Mouse (Mus musculus) gastrocnemius, postnatal 36 days (tissue): Measurements from ENCODE around the gene Sorbs2. TPM values are rescaled to one million over a fixed set of nuclear protein-coding genes. Genes with fewer than 3 reads are reported as not detected.

Source experiments
- DNase-seq, 2 experiments: peaks; one replicate each; pipeline ENCODE4 v3.0.0; 2022
- intact Hi-C: fragments of 180-260 bp; cut with DNase I; formaldehyde crosslinking; loops from one replicate; pipeline ENCODE4 v1.15.1; 2025
- total RNA-seq, 2 experiments: library from RNA; stranded (reverse); gene quantifications; 2 replicates each; pipeline ENCODE4 v1.2.3; 2021

Sorbs2 gene
- total RNA-seq, 2 experiments from 2014 or later: 23.2 to 37.8 TPM

GRCm38 (mm10) chr8:45614610-45615009 is 107.0 kb downstream of the Sorbs2 start:
- intact Hi-C loops: no loop called here
- no peak for DNase-seq

GRCm38 (mm10) chr8:45615050-45615449 is 107.5 kb downstream of the Sorbs2 start:
- DNase-seq: no peak
- intact Hi-C loops: no loop called here

DNA sequence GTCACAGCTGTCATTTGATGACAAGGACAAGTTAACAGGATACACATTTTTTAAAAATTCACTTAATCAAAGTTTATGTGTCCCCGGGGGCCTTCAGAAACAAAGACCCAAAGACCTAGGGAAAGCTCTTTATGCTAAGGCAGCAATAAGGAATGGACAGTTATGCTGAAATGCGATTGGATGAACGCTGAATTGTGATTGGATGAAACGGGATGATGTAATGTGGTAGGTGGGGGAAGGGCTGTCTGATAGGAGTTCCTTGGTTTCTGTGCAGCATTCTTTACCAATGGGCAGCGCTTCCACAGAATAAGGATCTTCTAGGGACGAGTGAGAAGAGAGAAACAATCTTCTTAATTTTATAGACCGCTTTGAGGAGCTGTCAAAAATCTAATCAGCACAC is 108.0 kb downstream of the Sorbs2 start:
- no peak for DNase-seq
- intact Hi-C loops: no loop called here

- intact Hi-C loops: no loop called here
- no peak for DNase-seq
Observed at GRCm38 (mm10) chr8:45621576-45622178, 114.1 kb downstream of the Sorbs2 start.

GRCm38 (mm10) chr8:45626406-45626805 is 118.8 kb downstream of the Sorbs2 start:
- DNase-seq: no peak
- intact Hi-C loops: no loop called here

GRCm38 (mm10) chr8:45627246-45628241 is 120.0 kb downstream of the Sorbs2 start:
- intact Hi-C loops: no loop called here
- DNase-seq: no peak

DNA sequence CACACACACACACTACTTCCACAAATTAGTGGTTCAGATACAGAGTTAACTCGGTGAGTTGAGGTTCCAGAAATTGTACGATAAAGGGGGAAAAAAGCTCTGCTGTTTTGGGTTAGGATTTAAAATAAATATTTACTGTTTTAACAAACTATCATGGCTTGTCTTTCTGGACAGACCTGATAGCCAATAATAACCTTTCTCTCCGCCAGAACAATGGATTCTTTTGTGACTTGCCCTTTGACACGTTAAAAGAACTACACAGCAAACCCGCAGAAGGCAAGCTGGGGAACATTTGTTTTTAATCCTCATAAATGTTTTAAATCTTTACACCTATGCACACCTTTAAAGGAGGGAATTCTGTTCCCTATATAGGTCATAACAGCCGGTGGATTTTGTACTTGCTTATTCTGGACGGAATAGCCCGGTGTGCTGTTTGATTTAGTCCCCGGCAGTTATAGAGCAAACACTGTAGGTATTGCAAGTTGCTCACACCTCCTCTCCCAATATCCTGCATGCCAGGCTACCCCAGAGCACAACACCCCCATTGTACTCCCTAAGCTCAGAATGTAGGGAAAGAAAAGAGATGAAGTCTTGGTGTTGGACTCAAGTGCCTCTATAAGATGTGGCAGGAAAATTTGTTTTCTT is 121.0 kb downstream of the Sorbs2 start:
- intact Hi-C loops: no loop called here
- no peak for DNase-seq

DNA sequence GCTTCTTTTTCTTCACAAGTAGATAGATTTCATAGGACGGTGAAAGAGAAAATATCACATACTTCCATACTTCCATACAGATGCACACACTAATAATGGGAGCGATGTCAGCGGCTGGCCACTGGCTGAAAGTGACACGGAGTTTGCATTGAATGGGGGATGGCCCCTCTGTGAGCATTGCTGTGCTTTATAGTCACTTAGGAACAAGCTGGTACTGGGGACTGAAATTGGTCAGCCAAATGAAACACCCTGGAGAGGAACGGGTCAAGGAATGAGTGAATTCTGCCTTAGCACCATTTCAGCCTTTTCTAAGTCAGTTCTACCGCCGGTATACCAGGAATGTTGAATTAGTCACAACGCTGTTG is 121.5 kb downstream of the Sorbs2 start:
- DNase-seq: no peak
- intact Hi-C loops: no loop called here

DNA sequence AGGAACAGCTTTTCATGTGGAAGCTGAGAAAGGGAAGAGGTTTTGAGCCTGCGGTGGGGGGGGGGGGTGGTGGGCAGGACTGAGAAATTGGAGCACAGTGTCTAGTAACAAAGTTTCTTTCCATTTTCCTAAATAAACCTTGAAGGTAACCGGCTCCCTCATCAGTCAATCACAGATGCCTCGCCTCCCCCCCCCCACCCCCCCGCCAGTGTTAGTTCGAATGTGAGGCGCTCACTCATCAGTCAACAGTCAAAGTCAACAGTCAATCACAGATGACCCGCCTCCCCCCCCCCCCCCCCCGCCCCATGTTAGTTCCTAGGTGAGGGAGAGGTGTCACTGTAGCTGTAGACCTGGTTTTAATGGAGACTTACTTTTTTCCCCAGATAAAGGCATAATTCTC is 123.4 kb downstream of the Sorbs2 start:
- no peak for DNase-seq
- intact Hi-C loops: no loop called here

DNA sequence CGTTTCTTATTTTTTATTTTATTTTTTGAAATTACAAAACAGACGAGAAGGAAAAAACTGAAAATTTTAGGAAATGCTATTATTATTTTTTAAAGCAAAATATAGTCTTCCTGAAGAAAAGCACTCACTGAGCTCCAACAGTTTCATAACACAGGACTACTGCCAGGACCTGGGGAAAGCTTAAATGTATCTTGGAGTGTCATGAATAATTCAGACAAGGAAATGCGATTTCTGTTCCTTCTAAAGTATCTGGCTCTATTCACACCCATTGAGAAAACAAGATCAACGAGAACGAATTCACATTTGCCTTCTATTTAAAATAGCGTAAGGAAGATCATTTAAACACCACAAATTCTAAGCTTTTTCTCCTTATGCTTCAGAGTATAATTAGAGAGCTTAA is 127.6 kb downstream of the Sorbs2 start:
- intact Hi-C loops: no loop called here
- DNase-seq: no peak

GRCm38 (mm10) chr8:45637745-45638144 is 130.2 kb downstream of the Sorbs2 start:
- intact Hi-C loops: no loop called here
- no peak for DNase-seq

DNA sequence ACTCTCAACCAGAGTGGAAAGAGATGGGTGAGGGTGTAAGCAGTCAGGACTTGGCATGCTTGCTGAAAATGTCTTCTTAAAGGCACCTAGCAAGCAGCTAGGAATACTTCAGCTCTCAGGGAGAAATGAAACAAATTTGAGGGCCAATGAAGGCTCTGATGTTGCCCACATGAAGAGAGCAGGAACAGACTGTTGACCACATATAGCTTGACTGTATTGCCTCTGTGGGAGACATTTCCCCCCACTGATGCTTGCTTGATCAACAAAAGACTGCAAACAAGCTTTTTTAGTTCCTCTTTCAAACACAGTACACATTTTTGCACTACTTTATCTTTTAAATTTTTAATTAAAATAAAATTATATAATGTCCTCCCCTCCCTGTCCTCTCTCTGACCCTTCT is 131.9 kb downstream of the Sorbs2 start:
- intact Hi-C loops: no loop called here

GRCm38 (mm10) chr8:45644651-45645050 is 137.1 kb downstream of the Sorbs2 start:
- intact Hi-C loops: no loop called here
- DNase-seq: no peak

More for the DNA sequence above, 131.9 kb downstream of the Sorbs2 start:
- no peak for DNase-seq

- DNase-seq: no peak
- intact Hi-C loops: no loop called here
Observed at GRCm38 (mm10) chr8:45649063-45649462, 141.5 kb downstream of the Sorbs2 start.

- no peak for DNase-seq
- intact Hi-C loops: no loop called here
Observed at GRCm38 (mm10) chr8:45649966-45650365, 142.4 kb downstream of the Sorbs2 start.

GRCm38 (mm10) chr8:45658021-45658420 is 150.4 kb downstream of the Sorbs2 start:
- no peak for DNase-seq
- intact Hi-C loops: no loop called here

- intact Hi-C loops: no loop called here
- no peak for DNase-seq
Observed at GRCm38 (mm10) chr8:45658458-45659325, 151.1 kb downstream of the Sorbs2 start.

DNA sequence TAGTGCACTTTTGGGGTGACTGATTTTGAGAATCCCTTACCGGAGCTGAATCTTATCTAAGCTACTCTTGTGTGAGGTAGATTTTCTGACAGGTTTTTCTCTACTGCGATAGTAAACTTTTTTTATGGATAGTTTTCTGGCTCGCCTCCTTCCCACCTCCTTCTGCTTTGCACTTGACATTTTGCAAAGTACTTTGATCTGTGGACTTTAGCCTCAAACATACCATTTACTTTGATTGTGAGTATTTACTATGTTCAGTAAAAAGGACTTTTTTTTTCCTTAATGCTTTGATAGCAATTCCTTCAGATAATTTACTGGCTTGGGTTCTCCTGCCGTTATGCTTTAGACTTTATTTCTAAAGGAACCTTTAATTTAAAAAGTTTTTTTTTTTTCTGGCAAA is 151.9 kb downstream of the Sorbs2 start:
- intact Hi-C loops: no loop called here
- DNase-seq: no peak

GRCm38 (mm10) chr8:45660570-45660969 is 153.0 kb downstream of the Sorbs2 start:
- intact Hi-C loops: no loop called here
- no peak for DNase-seq

DNA sequence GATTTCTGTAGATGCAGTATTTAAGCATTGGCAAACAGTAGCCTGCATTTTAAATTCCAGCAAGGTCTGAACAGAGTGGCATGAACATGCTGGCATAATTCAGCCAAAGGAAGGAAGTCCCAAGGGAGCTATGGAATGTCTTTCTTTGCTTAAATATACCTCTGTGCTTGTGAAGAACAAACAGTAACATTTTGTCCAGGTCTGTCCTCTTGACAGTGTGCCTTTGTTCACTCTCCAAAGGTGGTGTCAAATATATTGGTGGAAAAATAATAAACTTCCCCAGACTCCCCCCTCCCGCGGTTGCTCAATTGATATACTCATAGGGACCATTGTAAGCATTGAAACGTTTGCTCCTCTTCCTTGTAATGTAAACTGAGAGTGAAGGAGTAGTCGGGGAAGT is 154.0 kb downstream of the Sorbs2 start:
- intact Hi-C loops: no loop called here
- no peak for DNase-seq

DNA sequence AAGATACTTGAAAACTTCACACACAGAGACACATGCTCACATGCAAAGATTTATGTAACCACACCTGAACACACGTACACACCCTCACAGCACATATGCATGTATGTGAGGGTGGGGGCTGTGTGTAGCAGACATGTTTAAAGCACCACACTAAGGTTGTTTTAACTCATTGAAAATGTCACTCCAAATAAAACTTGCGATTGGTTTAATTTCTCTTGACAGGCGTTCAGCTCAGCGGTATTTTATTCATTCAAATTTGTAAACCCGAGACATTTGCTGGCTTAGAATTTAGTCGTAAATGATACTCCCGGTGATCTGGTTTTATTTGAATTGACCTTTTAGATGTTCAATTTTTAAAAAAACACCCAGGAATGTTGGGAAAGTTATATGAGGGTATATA is 158.6 kb downstream of the Sorbs2 start:
- intact Hi-C loops: no loop called here

More for the DNA sequence above, 158.6 kb downstream of the Sorbs2 start:
- no peak for DNase-seq
